10 mouse cellular contexts compared by ENCODE assay signal in genomic region chr16:34901611-34902293, GRCm38 (mm10).
DNase-seq lines count a peak whose midpoint lies in the region; ATAC-seq lines count a peak whose summit lies in the region.
"Had no signal": no experiment of that assay in that cellular context is flagged by ENCODE, and none has a peak within 500 bp of the region (broad histone marks: within the 10 kb centered on the region; RNA-seq: fewer than 3 reads in every experiment).

No protein-coding gene starts in this region.

- no peak overlapping the region for H3K27ac ChIP-seq in hindbrain, embryonic 13.5 days
- H3K27ac ChIP-seq in hindbrain, embryonic 12.5 days = no peak overlapping the region
- H3K27ac ChIP-seq in neural tube, embryonic 13.5 days (replicated peaks) = no peak overlapping the region
- H3K27ac ChIP-seq in neural tube, embryonic 15.5 days (replicated peaks) = no peak overlapping the region
- H3K27ac ChIP-seq: liver, embryonic 13.5 days; midbrain, embryonic 12.5 days had no signal

- H3K27me3 ChIP-seq in hindbrain, embryonic 13.5 days = peaks cover 2% of the 10 kb centered on the region; the same call in 1 of the 2 replicates
- H3K27me3 ChIP-seq in hindbrain, embryonic 12.5 days = no peaks in the 10 kb centered on the region
- H3K27me3 ChIP-seq in neural tube, embryonic 13.5 days = 0 out of 2 replicates have a peak, but pooled peaks cover 9% of the 10 kb centered on the region
- no peaks in the 10 kb centered on the region for H3K27me3 ChIP-seq in neural tube, embryonic 15.5 days (replicated peaks)
- H3K27me3 ChIP-seq: liver, embryonic 13.5 days had no signal

- DNase-seq in cerebellum, adult 18-20 months = peak; percentile 8 to 11
- no peak for DNase-seq in cerebellum, adult 9-11 months
- no peak for DNase-seq in thymus, postnatal 0 days (ENCODE audit: low spot score)
- no peak for DNase-seq in liver

- no peaks in the 10 kb centered on the region for H3K36me3 ChIP-seq in hindbrain, embryonic 13.5 days
- H3K36me3 ChIP-seq in hindbrain, embryonic 12.5 days = no peaks in the 10 kb centered on the region
- no peaks in the 10 kb centered on the region for H3K36me3 ChIP-seq in neural tube, embryonic 13.5 days
- no peaks in the 10 kb centered on the region for H3K36me3 ChIP-seq in neural tube, embryonic 15.5 days
- H3K36me3 ChIP-seq: liver, embryonic 13.5 days; midbrain, embryonic 12.5 days had no signal

- no peak overlapping the region for H3K4me2 ChIP-seq in hindbrain, embryonic 13.5 days
- H3K4me2 ChIP-seq in hindbrain, embryonic 12.5 days (replicated peaks) = no peak overlapping the region
- H3K4me2 ChIP-seq in neural tube, embryonic 13.5 days = no peak overlapping the region
- no peak overlapping the region for H3K4me2 ChIP-seq in neural tube, embryonic 15.5 days
- H3K4me2 ChIP-seq: liver, embryonic 13.5 days; midbrain, embryonic 12.5 days had no signal

- no peak overlapping the region for H3K9ac ChIP-seq in hindbrain, embryonic 13.5 days
- H3K9ac ChIP-seq in hindbrain, embryonic 12.5 days = no peak overlapping the region
- H3K9ac ChIP-seq in neural tube, embryonic 13.5 days = no peak overlapping the region
- H3K9ac ChIP-seq in neural tube, embryonic 15.5 days (replicated peaks) = no peak overlapping the region
- H3K9ac ChIP-seq: liver, embryonic 13.5 days; midbrain, embryonic 12.5 days had no signal

- H3K4me3 ChIP-seq in hindbrain, embryonic 13.5 days = no peak overlapping the region
- no peak overlapping the region for H3K4me3 ChIP-seq in hindbrain, embryonic 12.5 days
- H3K4me3 ChIP-seq in neural tube, embryonic 13.5 days = no peak overlapping the region
- H3K4me3 ChIP-seq in neural tube, embryonic 15.5 days (replicated peaks) = no peak overlapping the region
- H3K4me3 ChIP-seq: liver, embryonic 13.5 days; midbrain, embryonic 12.5 days had no signal

- peaks cover 25% of the 10 kb centered on the region for H3K4me1 ChIP-seq in hindbrain, embryonic 13.5 days (replicated peaks)
- peaks cover 20% of the 10 kb centered on the region for H3K4me1 ChIP-seq in hindbrain, embryonic 12.5 days
- peaks cover 19% of the 10 kb centered on the region for H3K4me1 ChIP-seq in neural tube, embryonic 13.5 days (replicated peaks)
- H3K4me1 ChIP-seq in neural tube, embryonic 15.5 days = peaks cover 26% of the 10 kb centered on the region
- H3K4me1 ChIP-seq: liver, embryonic 13.5 days had no signal

- 78% methylated on average over 7 of the region's 7 CpGs for WGBS in hindbrain, embryonic 13.5 days
- WGBS in hindbrain, embryonic 12.5 days = 79% methylated on average over 7 of the region's 7 CpGs
- WGBS in neural tube, embryonic 13.5 days = 77% methylated on average over 7 of the region's 7 CpGs
- 80% methylated on average over 7 of the region's 7 CpGs for WGBS in neural tube, embryonic 15.5 days

- ATAC-seq in hindbrain, embryonic 13.5 days (ENCODE audit: low FRiP score) = peak; percentile 17; the same call in 1 of the 2 replicates
- ATAC-seq in hindbrain, embryonic 12.5 days (ENCODE audit: low FRiP score) = no peak
- peak; percentile 5; the same call in 1 of the 2 replicates for ATAC-seq in neural tube, embryonic 13.5 days (ENCODE audit: low read depth)
- ATAC-seq in neural tube, embryonic 15.5 days (ENCODE audit: low FRiP score) = no peak

- H3K9me3 ChIP-seq in hindbrain, embryonic 13.5 days = no peaks in the 10 kb centered on the region
- no peaks in the 10 kb centered on the region for H3K9me3 ChIP-seq in hindbrain, embryonic 12.5 days (replicated peaks)
- no peaks in the 10 kb centered on the region for H3K9me3 ChIP-seq in neural tube, embryonic 13.5 days
- no peaks in the 10 kb centered on the region for H3K9me3 ChIP-seq in neural tube, embryonic 15.5 days (replicated peaks)
- H3K9me3 ChIP-seq: liver, embryonic 13.5 days; midbrain, embryonic 12.5 days had no signal

Comparison
In these comparisons a context has a peak if more than half of its experiments do, and no peak if none do; other contexts are left out.
1. DNase-seq: peak in cerebellum, adult 18-20 months (2 of 2); none in cerebellum, adult 9-11 months (single experiment), thymus, postnatal 0 days (single experiment) and liver (single experiment).
2. ATAC-seq: peak in hindbrain, embryonic 13.5 days (single experiment) and neural tube, embryonic 13.5 days (single experiment); none in hindbrain, embryonic 12.5 days (single experiment) and neural tube, embryonic 15.5 days (single experiment).